Mouse (Mus musculus): ENCODE results near the gene Sf3b2. TPM values are rescaled to one million over a fixed set of nuclear protein-coding genes. Genes with fewer than 3 reads are reported as not detected.

Gene Sf3b2
- polyA plus RNA-seq (2016; fragmentation: Nextera tagmentation; extraction: Ambion mirVana), result 386 and 406 TPM in 2 replicates

DNA sequence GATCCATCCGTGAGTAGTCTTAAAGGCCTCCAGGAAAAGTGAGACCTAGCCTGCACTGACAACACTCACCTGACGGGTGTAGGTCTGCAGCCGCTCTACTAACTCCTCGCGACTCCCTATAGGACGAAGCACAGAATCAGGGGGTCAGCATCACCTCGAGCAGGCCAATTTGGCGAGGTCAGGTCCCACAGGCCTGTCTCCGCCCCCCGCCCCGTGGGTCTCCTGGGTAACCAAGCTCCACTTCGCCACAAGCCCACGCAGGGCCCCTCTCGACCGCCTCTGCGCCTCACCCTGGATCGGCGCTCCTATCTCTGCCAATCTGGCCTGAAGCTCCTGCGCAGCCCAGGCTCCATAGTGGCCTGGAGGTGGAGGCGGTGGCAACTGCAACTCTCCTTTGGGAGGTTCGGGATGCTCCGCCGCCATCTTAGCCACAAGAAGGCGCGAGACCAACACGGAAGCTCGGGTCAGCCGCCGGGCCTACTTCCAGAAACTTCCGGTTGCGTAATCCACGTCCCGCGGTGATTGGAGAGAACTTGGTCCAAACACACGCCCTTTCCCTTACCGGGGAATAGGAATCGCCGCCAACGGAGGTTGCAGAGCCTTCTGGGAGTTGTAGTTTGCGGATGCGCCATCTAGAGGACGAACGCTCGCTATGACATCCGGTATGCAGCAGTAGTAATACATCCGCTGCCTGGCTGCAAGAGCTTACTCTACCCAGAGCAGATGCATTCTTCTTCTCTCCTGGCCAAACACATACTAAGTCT is at the start of gene Sf3b2:
Gene Sf3b2 (minus strand): TSS at position 484 of the 764 bp plus-strand sequence.
- under 1% methylated on average over 46 of the region's 46 CpGs for WGBS
- Histone ChIP-seq H3K36me3 (peaks cover 34% of the 10 kb centered on the region), H3K4me1 (peaks cover 32% of the 10 kb centered on the region), H3K27me3 (no peaks in the 10 kb centered on the region), H3K4me3 (peak within 1 kb of the TSS; percentile 78), H3K27ac (peak within 1 kb of the TSS; percentile 89), H3K9me3 (no peaks in the 10 kb centered on the region), H3K9ac (peak within 1 kb of the TSS; percentile 80), H3K4me2 (replicated peaks) (peak within 1 kb of the TSS; percentile 92)
- peak; percentile 92 for ATAC-seq (ENCODE audit: insufficient number of reproducible peaks, insufficient read depth, low FRiP score, low TSS enrichment)

DNA sequence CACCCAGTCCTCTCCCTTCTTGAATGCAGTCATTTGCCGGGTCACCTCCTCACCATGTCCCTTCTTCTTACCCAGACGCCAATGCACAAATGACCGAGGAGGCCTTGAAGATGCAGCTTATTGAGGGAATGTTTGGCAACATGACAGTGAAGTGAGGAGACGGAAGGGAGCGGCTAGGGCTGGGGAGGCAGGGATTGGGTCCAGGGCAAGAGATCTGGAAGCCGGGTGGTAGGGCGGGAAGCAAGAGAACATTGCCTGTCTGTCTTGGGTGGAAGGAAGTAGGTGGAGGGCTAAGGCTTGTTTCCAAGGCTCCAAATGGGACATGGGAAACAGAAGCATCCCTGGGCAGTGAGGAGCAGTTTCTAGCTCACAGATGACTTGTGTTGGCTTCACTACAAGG is 46.1 kb upstream of the Sf3b2 start:
- ATAC-seq (ENCODE audit: insufficient number of reproducible peaks, insufficient read depth, low FRiP score, low TSS enrichment), result no peak
- no peaks in the 10 kb centered on the region for H3K9me3 ChIP-seq
- H3K4me3 ChIP-seq, result no peak overlapping the region
- no peaks in the 10 kb centered on the region for H3K27me3 ChIP-seq
- 87% methylated on average over 7 of the region's 7 CpGs for WGBS
- no peak overlapping the region for H3K9ac ChIP-seq
- H3K36me3 ChIP-seq, result no peaks in the 10 kb centered on the region
- no peak overlapping the region for H3K4me2 ChIP-seq (replicated peaks)
- H3K27ac ChIP-seq, result no peak overlapping the region
- no peaks in the 10 kb centered on the region for H3K4me1 ChIP-seq

DNA sequence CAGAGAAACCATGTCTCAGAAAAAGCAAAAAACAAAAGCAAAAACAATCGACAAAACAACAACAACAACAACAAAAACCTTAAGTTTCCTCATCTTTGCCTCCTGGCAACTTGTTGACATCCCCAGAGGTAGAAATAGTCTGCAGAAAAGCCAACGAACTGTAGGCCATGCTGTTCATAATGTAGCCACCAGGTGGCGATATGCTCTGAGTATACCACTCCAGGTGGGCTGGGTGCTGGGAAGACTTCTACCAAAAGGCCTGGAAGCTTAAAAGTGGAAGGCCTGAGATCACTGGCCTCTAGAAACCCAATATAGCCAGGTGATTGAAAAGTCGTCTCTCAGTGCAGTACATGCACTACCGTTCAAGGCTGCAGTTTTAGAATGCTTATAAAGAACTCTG is 42.7 kb upstream of the Sf3b2 start:
- Histone ChIP-seq H3K9me3 (no peaks in the 10 kb centered on the region), H3K9ac (no peak overlapping the region), H3K36me3 (no peaks in the 10 kb centered on the region), H3K27ac (no peak overlapping the region), H3K4me1 (no peaks in the 10 kb centered on the region), H3K4me2 (replicated peaks) (no peak overlapping the region), H3K4me3 (no peak overlapping the region), H3K27me3 (no peaks in the 10 kb centered on the region)
- WGBS, result 21% methylated on average over 5 of the region's 5 CpGs
- no peak for ATAC-seq (ENCODE audit: insufficient number of reproducible peaks, insufficient read depth, low FRiP score, low TSS enrichment)

DNA sequence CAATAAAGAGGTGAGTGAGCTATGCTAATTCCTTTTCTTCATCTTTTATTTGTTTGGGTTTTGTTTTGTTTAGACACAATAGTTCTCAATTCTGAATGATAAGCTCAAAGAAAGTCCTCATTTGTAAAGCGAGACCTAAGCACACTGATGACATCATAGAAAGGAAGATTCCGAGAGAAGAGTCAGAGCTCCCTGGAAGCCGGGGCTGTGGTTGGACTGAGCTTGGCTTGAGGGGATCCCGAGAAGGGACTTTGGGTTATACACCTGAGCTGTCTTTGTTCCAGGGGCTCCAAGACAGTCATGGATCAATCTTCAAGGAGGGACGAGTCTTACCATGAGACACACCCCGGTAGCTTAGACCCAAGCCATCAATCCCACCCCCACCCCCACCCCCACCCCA is 40.2 kb upstream of the Sf3b2 start, which contains the start of gene Catsper1:
Gene Catsper1 (plus strand): TSS at position 301 of the 400 bp plus-strand sequence.
- Histone ChIP-seq H3K4me2 (replicated peaks) (no peak within 1 kb of the TSS), H3K27ac (no peak within 1 kb of the TSS), H3K4me3 (no peak within 1 kb of the TSS), H3K9ac (no peak within 1 kb of the TSS), H3K9me3 (no peaks in the 10 kb centered on the region), H3K27me3 (no peaks in the 10 kb centered on the region), H3K4me1 (no peaks in the 10 kb centered on the region), H3K36me3 (no peaks in the 10 kb centered on the region)
- no peak for ATAC-seq (ENCODE audit: insufficient number of reproducible peaks, insufficient read depth, low FRiP score, low TSS enrichment)
- WGBS, result 86% methylated on average over 6 of the region's 6 CpGs

DNA sequence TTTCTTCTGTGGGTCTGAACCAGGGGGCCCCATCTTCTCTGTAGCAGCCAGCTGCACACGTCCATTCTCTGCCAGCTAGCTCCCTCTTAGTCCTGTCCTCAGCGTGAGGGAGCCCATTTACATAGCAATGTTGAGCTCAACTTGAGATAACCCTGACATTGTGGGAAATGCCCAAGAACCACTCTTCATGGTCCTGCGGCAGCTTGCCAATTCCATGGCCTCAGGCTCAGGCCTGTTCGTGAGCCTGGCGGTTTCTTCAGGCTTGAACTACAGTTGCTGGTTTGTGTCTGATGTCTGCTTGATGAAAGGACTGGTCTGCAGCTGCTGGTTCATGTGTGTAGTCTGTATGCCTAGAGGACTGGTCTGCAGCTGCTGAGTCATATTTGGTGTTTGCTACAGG is 39.5 kb upstream of the Sf3b2 start:
- no peak for ATAC-seq (ENCODE audit: insufficient number of reproducible peaks, insufficient read depth, low FRiP score, low TSS enrichment)
- H3K9ac ChIP-seq, result no peak overlapping the region
- 71% methylated on average over 5 of the region's 5 CpGs for whole genome bisulfite sequencing

DNA sequence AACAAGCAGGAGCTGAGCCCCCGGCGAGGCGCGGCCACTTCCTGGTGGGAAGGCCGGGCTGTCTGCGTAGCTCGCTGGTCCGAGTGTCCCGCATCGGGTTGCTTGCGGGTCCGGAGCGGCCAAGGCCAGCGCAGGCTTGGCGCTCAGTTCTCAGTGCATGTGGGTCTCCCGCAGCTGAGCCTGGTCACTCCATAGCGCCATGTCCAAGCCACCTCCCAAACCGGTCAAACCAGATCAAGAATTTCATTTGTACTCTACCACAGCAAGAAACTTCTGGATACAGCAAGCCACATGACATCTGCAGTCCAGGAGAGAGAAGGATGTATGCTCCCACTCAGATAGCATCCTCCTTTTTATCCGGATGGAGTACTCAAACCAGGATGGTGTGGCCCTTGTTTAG is 32.7 kb upstream of the Sf3b2 start:
- no peak for ATAC-seq (ENCODE audit: insufficient number of reproducible peaks, insufficient read depth, low FRiP score, low TSS enrichment)
- H3K36me3 ChIP-seq, result no peaks in the 10 kb centered on the region
- H3K4me3 ChIP-seq, result no peak overlapping the region
- no peak overlapping the region for H3K27ac ChIP-seq
- H3K4me1 ChIP-seq, result no peaks in the 10 kb centered on the region
- no peak overlapping the region; the same call in 1 of the 2 replicates for H3K9ac ChIP-seq
- 67% methylated on average over 19 of the region's 19 CpGs for WGBS
- no peaks in the 10 kb centered on the region for H3K9me3 ChIP-seq
- H3K27me3 ChIP-seq, result no peaks in the 10 kb centered on the region
- H3K4me2 ChIP-seq (replicated peaks), result no peak overlapping the region

More for the DNA sequence above, 39.5 kb upstream of the Sf3b2 start:
- H3K36me3 ChIP-seq, result no peaks in the 10 kb centered on the region
- no peaks in the 10 kb centered on the region for H3K4me1 ChIP-seq
- no peaks in the 10 kb centered on the region for H3K9me3 ChIP-seq
- H3K27ac ChIP-seq, result no peak overlapping the region
- no peak overlapping the region for H3K4me3 ChIP-seq
- no peak overlapping the region for H3K4me2 ChIP-seq (replicated peaks)
- no peaks in the 10 kb centered on the region for H3K27me3 ChIP-seq

DNA sequence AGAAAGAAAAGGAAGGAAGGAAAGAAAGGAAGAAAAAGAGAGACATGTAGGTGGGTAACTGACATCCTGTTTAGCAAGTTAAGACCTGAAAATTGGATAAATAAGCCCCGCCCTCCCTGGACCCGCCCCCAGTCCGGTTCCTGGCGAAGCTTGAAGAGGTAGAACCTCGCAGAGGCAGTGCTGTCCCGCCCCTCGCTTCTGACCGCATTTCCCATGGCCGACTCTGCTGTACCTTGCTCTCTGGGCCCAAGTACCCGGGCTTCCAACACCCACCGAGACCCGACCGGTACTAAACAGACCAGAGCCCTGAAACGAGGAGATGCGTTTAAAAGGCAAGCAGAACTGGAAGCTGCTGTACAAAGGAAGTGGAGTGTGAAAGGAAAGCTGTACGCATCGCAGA is 28.5 kb upstream of the Sf3b2 start:
- Histone ChIP-seq H3K4me3 (no peak overlapping the region), H3K4me2 (replicated peaks) (no peak overlapping the region), H3K4me1 (no peaks in the 10 kb centered on the region), H3K36me3 (no peaks in the 10 kb centered on the region), H3K9me3 (no peaks in the 10 kb centered on the region), H3K27me3 (no peaks in the 10 kb centered on the region), H3K27ac (no peak overlapping the region), H3K9ac (no peak overlapping the region)
- WGBS, result 62% methylated on average over 17 of the region's 17 CpGs
- no peak for ATAC-seq (ENCODE audit: insufficient number of reproducible peaks, insufficient read depth, low FRiP score, low TSS enrichment)

DNA sequence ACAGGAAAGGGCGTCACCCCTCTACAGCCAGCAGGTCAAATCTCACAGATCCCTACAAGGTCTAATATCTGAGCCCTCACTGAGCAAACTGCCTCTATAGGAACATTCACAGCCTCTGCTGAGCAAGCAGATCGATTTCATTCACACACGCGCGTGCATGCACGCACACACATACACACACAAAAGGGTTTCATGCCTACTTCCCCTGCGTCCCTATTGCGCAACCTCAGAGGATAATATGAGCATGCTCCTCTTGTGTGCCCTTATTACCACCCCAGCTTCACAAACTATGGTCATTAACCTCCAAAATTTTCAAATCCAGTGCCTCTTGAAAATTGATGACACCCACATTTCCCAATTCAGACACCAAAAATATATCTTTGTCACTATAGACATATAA is 17.9 kb upstream of the Sf3b2 start:
- 86% methylated on average over 8 of the region's 8 CpGs for WGBS
- ATAC-seq (ENCODE audit: insufficient number of reproducible peaks, insufficient read depth, low FRiP score, low TSS enrichment), result no peak
- H3K9ac ChIP-seq, result no peak overlapping the region
- 0 out of 2 replicates have a peak, but pooled peaks cover 3% of the 10 kb centered on the region for H3K27me3 ChIP-seq
- H3K36me3 ChIP-seq, result no peaks in the 10 kb centered on the region
- H3K27ac ChIP-seq, result no peak overlapping the region
- H3K9me3 ChIP-seq, result peaks cover 7% of the 10 kb centered on the region; the same call in 1 of the 2 replicates
- no peak overlapping the region for H3K4me3 ChIP-seq
- no peaks in the 10 kb centered on the region for H3K4me1 ChIP-seq
- no peak overlapping the region for H3K4me2 ChIP-seq (replicated peaks)

DNA sequence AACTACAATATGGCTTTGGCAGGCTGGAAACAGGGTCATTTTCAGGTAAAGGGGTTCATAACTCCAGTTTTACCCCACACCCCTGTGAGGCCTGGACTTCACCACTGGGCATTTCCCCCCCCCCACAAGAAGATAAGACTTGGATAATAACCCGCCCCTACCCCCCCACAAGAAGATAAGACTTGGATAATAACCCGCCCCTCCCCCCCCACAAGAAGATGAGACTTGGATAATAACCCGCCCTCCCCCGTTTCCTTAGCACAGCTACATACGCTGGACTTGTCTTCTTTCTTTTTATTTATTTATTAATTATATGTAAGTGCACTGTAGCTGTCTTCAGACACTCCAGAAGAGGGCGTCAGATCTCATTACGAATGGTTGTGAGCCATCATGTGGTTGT is 13.8 kb upstream of the Sf3b2 start:
- Histone ChIP-seq H3K4me1 (no peaks in the 10 kb centered on the region), H3K27me3 (peaks cover 19% of the 10 kb centered on the region), H3K9ac (no peak overlapping the region), H3K4me3 (no peak overlapping the region), H3K36me3 (peaks cover 16% of the 10 kb centered on the region), H3K9me3 (no peaks in the 10 kb centered on the region), H3K27ac (no peak overlapping the region), H3K4me2 (replicated peaks) (no peak overlapping the region)
- ATAC-seq (ENCODE audit: insufficient number of reproducible peaks, insufficient read depth, low FRiP score, low TSS enrichment), result no peak
- WGBS, result 79% methylated on average over 7 of the region's 7 CpGs

DNA sequence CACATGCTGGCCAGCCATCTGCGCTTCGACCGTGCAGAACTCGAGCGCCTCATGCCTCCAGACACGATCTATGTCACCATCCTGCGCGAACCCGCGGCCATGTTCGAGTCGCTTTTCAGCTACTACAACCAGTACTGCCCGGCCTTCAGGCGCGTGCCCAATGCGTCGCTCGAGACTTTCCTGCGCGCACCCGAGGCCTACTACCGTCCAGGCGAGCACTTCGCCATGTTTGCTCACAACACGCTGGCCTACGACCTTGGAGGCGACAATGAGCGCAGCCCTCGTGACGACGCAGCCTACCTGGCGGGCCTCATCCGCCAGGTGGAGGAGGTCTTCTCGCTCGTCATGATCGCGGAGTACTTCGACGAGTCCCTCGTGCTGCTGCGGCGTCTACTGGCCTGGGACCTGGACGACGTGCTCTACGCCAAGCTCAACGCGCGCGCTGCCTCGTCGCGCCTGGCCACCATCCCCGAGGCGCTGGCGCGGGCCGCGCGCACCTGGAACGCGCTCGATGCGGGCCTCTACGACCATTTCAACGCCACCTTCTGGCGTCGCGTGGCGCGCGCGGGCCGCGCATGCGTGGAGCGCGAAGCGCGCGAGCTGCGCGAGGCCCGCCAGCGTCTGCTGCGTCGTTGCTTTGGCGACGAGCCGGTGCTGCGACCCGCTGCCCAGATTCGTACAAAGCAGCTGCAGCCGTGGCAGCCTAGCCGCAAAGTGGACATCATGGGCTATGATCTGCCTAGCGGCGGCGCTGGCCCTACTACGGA is 11.9 kb upstream of the Sf3b2 start:
- no peaks in the 10 kb centered on the region for H3K4me1 ChIP-seq
- H3K4me3 ChIP-seq, result peak overlapping the region; percentile 17
- peak overlapping the region; percentile 44 for H3K4me2 ChIP-seq (replicated peaks)
- 0 out of 2 replicates have a peak, but pooled peaks have one; percentile 22 for ATAC-seq (ENCODE audit: insufficient number of reproducible peaks, insufficient read depth, low FRiP score, low TSS enrichment)
- H3K27me3 ChIP-seq, result peaks cover 19% of the 10 kb centered on the region
- peaks cover 16% of the 10 kb centered on the region for H3K36me3 ChIP-seq
- 41% methylated on average over 98 of the region's 98 CpGs for WGBS
- H3K27ac ChIP-seq, result no peak overlapping the region
- H3K9me3 ChIP-seq, result no peaks in the 10 kb centered on the region
- H3K9ac ChIP-seq, result no peak overlapping the region

DNA sequence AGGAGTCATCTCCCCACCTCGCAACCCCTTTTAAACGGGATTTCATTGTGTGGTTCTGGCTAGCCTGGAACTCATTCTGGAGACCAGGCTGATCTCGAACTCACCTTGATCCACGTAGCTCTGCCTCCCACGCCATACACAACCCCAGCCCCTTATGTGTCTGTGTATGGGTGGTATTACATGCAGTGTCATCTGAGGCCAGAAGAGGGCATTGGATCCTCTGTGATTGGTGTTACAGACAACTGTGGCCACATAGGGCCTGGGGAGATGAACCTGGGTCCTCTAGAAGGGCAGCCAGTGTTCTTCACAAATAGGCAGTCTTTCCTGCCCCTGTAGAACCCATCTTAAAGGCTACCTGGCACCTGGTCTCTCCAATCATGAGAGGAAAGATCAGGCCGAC is 11.0 kb upstream of the Sf3b2 start:
- Histone ChIP-seq H3K4me1 (no peaks in the 10 kb centered on the region), H3K27ac (no peak overlapping the region), H3K4me2 (replicated peaks) (no peak overlapping the region), H3K9ac (no peak overlapping the region), H3K4me3 (no peak overlapping the region), H3K36me3 (peaks cover 16% of the 10 kb centered on the region), H3K27me3 (peaks cover 19% of the 10 kb centered on the region), H3K9me3 (no peaks in the 10 kb centered on the region)
- no peak for ATAC-seq (ENCODE audit: insufficient number of reproducible peaks, insufficient read depth, low FRiP score, low TSS enrichment)
- WGBS, result 84% methylated on average over 6 of the region's 6 CpGs

DNA sequence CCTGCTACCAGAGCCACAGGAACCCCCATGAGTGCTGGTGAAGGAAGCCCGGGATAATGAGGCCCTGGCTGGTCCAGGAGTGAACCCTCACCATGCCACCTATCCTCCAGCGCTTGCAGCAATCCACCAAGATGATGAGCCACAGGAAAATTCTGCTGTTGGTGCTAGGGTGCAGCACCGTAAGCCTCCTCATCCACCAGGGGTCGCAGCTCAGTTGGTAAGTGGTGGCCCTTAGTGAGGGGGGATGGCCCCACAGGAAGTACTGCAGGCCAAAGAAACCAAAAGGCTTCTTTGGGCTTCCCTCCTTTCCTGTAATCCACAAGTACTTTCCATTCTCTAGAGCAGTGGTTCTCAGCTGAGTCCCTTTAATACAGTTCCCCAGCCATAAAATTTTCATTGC is 7.2 kb upstream of the Sf3b2 start:
- Histone ChIP-seq H3K9me3 (no peaks in the 10 kb centered on the region), H3K27ac (no peak overlapping the region), H3K4me2 (replicated peaks) (no peak overlapping the region), H3K27me3 (peaks cover 11% of the 10 kb centered on the region), H3K4me1 (peaks cover 15% of the 10 kb centered on the region), H3K4me3 (no peak overlapping the region), H3K9ac (no peak overlapping the region), H3K36me3 (peaks cover 14% of the 10 kb centered on the region)
- no peak for ATAC-seq (ENCODE audit: insufficient number of reproducible peaks, insufficient read depth, low FRiP score, low TSS enrichment)
- WGBS, result 18% methylated on average over 4 of the region's 4 CpGs
